Mouse (Mus musculus) liver, embryonic 11.5 days (tissue): ENCODE data around the gene Gldn. TPM values are rescaled to one million over a fixed set of nuclear protein-coding genes. Genes with fewer than 3 reads are reported as not detected.

Experiments used
- ATAC-seq: fragments of 200-750 bp; cut with Nextera tagmentation; replicated peaks from 2 replicates; pipeline ENCODE4 v1.8.0; 2017; ENCODE audit warnings: moderate number of reproducible peaks, mild to moderate bottlenecking, moderate TSS enrichment, moderate library complexity; ENCODE audit not compliant: low FRiP score
- DNase-seq: peaks from one replicate; pipeline ENCODE4 v3.0.0-alpha.2; 2017; ENCODE audit warnings: low spot score
- H3K27ac ChIP-seq: fragments of 300-500 bp; sonication (generic); 2 replicates; pipeline ENCODE4 v1.5.1; 2014; ENCODE audit warnings: mild to moderate bottlenecking, low read depth, low read length, control low read depth
- H3K27me3 ChIP-seq: fragments of 300-500 bp; sonication (generic); replicated peaks from 2 replicates; pipeline ENCODE4 v1.6.1; 2014; ENCODE audit warnings: low read length, mixed read lengths; ENCODE audit not compliant: control insufficient read depth, insufficient read depth
- H3K36me3 ChIP-seq: fragments of 300-500 bp; sonication (generic); 2 replicates; pipeline ENCODE4 v1.6.1; 2014; ENCODE audit warnings: mild to moderate bottlenecking, low read length, moderate library complexity, mixed read lengths; ENCODE audit not compliant: control insufficient read depth, insufficient read depth
- H3K4me1 ChIP-seq: fragments of 300-500 bp; sonication (generic); replicated peaks from 2 replicates; pipeline ENCODE4 v1.6.1; 2014; ENCODE audit warnings: low read length, mixed read lengths; ENCODE audit not compliant: control insufficient read depth, insufficient read depth
- H3K4me2 ChIP-seq: fragments of 300-500 bp; sonication (generic); 2 replicates; pipeline ENCODE4 v1.6.1; 2014; ENCODE audit warnings: mild to moderate bottlenecking, control low read depth, moderate library complexity
- H3K4me3 ChIP-seq: fragments of 300-500 bp; sonication (generic); 2 replicates; pipeline ENCODE4 v1.5.1; 2014; ENCODE audit warnings: low read depth, low read length, control low read depth
- H3K9ac ChIP-seq: fragments of 300-500 bp; sonication (generic); 2 replicates; pipeline ENCODE4 v1.6.1; 2014; ENCODE audit warnings: low read depth, low read length, control low read depth
- H3K9me3 ChIP-seq: fragments of 300-500 bp; sonication (generic); 2 replicates; pipeline ENCODE4 v1.6.1; 2016; ENCODE audit warnings: low read length, inconsistent platforms, mixed read lengths; ENCODE audit not compliant: control insufficient read depth
- whole genome bisulfite sequencing: fragments of 180-500 bp; shearing (Covaris S2); extraction: QIAGEN DNeasy Blood & Tissue Kit; methylation state at CpG from one replicate; pipeline ENCODE4 v1.1.7; 2014; 5-methylcytosine and 5-hydroxymethylcytosine counted together
- polyA plus RNA-seq: library from polyadenylated mRNA; unstranded; fragments of >200 nt; fragmentation: Nextera tagmentation; extraction: Ambion mirVana; gene quantifications from 2 replicates; pipeline ENCODE4 v1.2.1, GENCODE M21; 2014

Gene Gldn
- polyA plus RNA-seq: 0.05 TPM in 1 of 2 replicates, not detected in the other

GRCm38 (mm10) chr9:54286331-54286987, at the start of gene Gldn:
TSS of gene Gldn (plus strand) at chr9:54286486.
- Histone ChIP-seq H3K9me3 (no peaks in the 10 kb centered on the region), H3K4me3 (peak within 1 kb of the TSS; percentile 34), H3K9ac (no peak within 1 kb of the TSS), H3K27me3 (peaks cover 22% of the 10 kb centered on the region), H3K4me1 (no peaks in the 10 kb centered on the region), H3K4me2 (peak within 1 kb of the TSS; percentile 67), H3K27ac (no peak within 1 kb of the TSS), H3K36me3 (no peaks in the 10 kb centered on the region)
- 5% methylated on average over 61 of the region's 61 CpGs for WGBS
- DNase-seq (no peak), ATAC-seq (no peak)

GRCm38 (mm10) chr9:54244869-54245665, 41.2 kb upstream of the Gldn start:
- ATAC-seq: no peak

GRCm38 (mm10) chr9:54264754-54265153, 21.5 kb upstream of the Gldn start:
- no peak overlapping the region for H3K27ac ChIP-seq
- no peaks in the 10 kb centered on the region for H3K36me3 ChIP-seq
- ATAC-seq (no peak), DNase-seq (no peak)
- no peaks in the 10 kb centered on the region for H3K4me1 ChIP-seq
- no peaks in the 10 kb centered on the region for H3K27me3 ChIP-seq
- H3K4me2 ChIP-seq: no peak overlapping the region
- H3K4me3 ChIP-seq: no peak overlapping the region
- 80% methylated on average over 4 of the region's 4 CpGs for WGBS
- H3K9me3 ChIP-seq: no peaks in the 10 kb centered on the region
- H3K9ac ChIP-seq: no peak overlapping the region

More at GRCm38 (mm10) chr9:54244869-54245665, 41.2 kb upstream of the Gldn start:
- no peaks in the 10 kb centered on the region for H3K27me3 ChIP-seq
- DNase-seq: no peak
- H3K9me3 ChIP-seq: no peaks in the 10 kb centered on the region
- WGBS: 75% methylated on average over 3 of the region's 3 CpGs
- H3K27ac ChIP-seq: no peak overlapping the region
- H3K36me3 ChIP-seq: no peaks in the 10 kb centered on the region
- no peak overlapping the region for H3K9ac ChIP-seq
- no peak overlapping the region for H3K4me2 ChIP-seq
- no peaks in the 10 kb centered on the region for H3K4me1 ChIP-seq
- H3K4me3 ChIP-seq: no peak overlapping the region

DNA sequence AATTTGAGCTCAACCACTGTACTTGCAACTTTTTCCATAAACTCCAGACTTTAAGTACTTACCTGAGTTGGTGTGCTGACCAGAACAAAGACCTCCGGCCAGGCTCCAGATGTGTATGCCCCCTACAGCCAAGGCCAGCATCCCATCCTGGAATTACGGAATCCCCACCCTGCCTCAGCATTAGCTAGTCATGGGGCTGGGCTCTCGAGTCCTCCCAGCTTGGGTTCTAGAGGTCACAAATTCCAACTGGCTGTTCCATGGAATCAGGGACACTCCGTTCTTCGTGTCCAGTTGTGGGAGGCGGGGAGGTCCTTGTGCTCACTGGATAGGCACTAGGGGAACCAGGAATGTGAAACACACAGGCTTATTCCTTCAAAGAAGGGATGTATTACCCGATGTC, 18.3 kb upstream of the Gldn start, which contains the start of gene Cyp19a1:
Gene Cyp19a1, minus strand, starts transcription at position 101 of the 400 bp plus-strand sequence.
- DNase-seq (no peak), ATAC-seq (no peak)
- Histone ChIP-seq H3K4me2 (no peak within 1 kb of the TSS), H3K4me3 (no peak within 1 kb of the TSS), H3K9me3 (no peaks in the 10 kb centered on the region), H3K4me1 (no peaks in the 10 kb centered on the region), H3K9ac (no peak within 1 kb of the TSS), H3K27me3 (no peaks in the 10 kb centered on the region), H3K27ac (no peak within 1 kb of the TSS), H3K36me3 (no peaks in the 10 kb centered on the region)
- 85% methylated on average over 7 of the region's 7 CpGs for WGBS

DNA sequence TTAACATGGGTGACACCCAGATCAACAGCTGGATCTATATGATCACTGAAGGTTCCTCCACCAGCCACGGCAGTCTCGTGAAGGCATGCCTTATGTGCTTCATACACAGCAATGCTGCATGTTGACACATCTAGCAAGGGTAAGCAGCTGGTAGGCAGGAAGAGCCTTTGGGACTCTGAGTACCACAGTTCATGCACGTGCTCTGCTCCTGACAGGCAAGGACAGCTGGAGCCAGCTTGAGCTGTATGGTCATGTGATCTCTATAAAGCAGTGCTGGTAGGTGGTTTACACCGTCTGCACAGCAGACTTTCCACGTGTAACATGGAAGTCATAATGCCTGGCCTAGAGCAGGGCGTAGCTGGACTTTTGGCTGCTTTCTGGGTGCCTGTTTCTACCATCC, 16.3 kb upstream of the Gldn start:
- Histone ChIP-seq H3K4me1 (no peaks in the 10 kb centered on the region), H3K36me3 (no peaks in the 10 kb centered on the region), H3K27ac (no peak overlapping the region), H3K27me3 (no peaks in the 10 kb centered on the region), H3K9me3 (no peaks in the 10 kb centered on the region), H3K9ac (no peak overlapping the region), H3K4me3 (no peak overlapping the region), H3K4me2 (no peak overlapping the region)
- ATAC-seq (no peak), DNase-seq (no peak)
- 77% methylated on average over 6 of the region's 6 CpGs for WGBS

DNA sequence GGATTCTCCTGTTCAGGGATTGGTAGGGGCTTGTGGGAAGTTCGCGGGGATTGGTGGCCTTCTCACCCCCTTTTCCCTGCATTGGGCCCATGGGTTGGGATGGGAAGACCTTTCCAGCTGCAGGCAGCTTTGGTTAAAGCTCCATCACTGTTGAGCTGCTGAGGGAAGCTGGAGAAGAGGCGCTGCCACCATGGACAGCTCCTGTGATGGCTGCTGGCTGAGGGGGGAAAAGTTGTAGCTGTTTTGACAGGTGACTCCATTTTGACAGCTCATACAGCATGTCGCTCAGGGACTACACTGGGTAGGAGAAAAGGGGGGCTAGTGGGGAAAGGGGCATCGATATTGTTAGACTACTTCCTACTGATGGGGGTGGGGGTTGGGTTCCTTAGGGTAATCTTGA, 15.4 kb upstream of the Gldn start:
- H3K9me3 ChIP-seq: no peaks in the 10 kb centered on the region
- no peak for DNase-seq
- no peaks in the 10 kb centered on the region for H3K27me3 ChIP-seq
- 30% methylated on average over 5 of the region's 5 CpGs for WGBS
- H3K4me3 ChIP-seq: no peak overlapping the region
- no peaks in the 10 kb centered on the region for H3K36me3 ChIP-seq
- H3K27ac ChIP-seq: no peak overlapping the region
- H3K4me2 ChIP-seq: no peak overlapping the region
- no peaks in the 10 kb centered on the region for H3K4me1 ChIP-seq
- H3K9ac ChIP-seq: no peak overlapping the region
- ATAC-seq: no peak

DNA sequence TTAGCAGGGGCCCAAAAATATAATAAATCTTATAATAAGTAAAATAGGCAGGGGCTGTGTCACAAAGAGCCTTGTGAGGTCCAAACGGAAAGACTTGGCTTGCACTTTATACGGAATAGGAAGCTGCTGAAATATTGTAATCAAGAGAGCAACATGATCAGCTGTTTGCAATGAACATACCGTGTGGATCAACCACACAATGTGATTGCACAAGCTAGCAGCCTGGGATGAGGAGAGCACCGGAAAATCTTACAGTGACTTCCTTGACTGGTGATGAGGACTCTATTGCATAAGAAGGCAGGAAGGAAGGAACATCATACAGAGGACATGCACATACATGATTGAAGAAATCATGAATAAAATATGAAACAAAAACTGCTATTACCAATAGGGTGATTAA, 11.0 kb upstream of the Gldn start:
- ATAC-seq (no peak), DNase-seq (no peak)
- H3K9me3 ChIP-seq: no peaks in the 10 kb centered on the region
- H3K4me3 ChIP-seq: no peak overlapping the region
- no peak overlapping the region for H3K4me2 ChIP-seq
- no peak overlapping the region for H3K27ac ChIP-seq
- no peaks in the 10 kb centered on the region for H3K36me3 ChIP-seq
- 85% methylated on average over 4 of the region's 4 CpGs for WGBS
- no peaks in the 10 kb centered on the region for H3K27me3 ChIP-seq
- no peak overlapping the region for H3K9ac ChIP-seq
- H3K4me1 ChIP-seq: no peaks in the 10 kb centered on the region

DNA sequence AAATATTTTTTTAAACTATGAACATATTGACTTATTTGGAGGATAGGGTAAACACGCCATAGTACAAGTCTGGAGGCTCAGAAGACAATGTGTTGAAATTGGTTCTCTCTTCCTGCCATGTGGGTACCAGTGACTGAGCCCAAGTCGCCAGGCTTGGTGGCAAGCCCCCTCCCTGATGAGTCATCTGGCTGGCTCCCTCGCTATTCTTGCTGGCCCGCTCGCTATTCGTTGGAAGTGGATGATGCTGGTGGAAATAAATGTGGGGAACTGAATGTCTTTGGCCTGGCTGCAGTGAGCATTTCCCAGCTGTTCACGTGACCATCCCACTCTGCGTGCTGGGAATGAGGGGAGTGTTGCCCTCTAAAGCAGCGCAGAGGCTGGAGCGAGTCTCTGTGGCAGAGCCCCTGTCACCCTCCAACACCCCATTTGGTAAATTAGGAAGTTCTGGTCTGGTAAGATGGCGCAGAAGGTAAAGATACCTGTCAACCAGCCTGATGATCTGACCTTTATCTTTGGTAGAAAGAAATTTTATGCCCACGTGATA, 7.2 kb upstream of the Gldn start:
- no peaks in the 10 kb centered on the region for H3K27me3 ChIP-seq
- no peaks in the 10 kb centered on the region for H3K4me1 ChIP-seq
- no peak overlapping the region for H3K4me3 ChIP-seq
- no peak for DNase-seq
- ATAC-seq: no peak
- H3K9me3 ChIP-seq: no peaks in the 10 kb centered on the region
- no peaks in the 10 kb centered on the region for H3K36me3 ChIP-seq
- WGBS: 79% methylated on average over 12 of the region's 12 CpGs
- no peak overlapping the region for H3K4me2 ChIP-seq
- H3K9ac ChIP-seq: no peak overlapping the region
- no peak overlapping the region for H3K27ac ChIP-seq
